Mouse (Mus musculus): ENCODE results near the gene Nupl1. TPM values are rescaled to one million over a fixed set of nuclear protein-coding genes. Genes with fewer than 3 reads are reported as not detected.

The Nupl1 gene
- total and polyA plus RNA-seq, 2 experiments: not detected

DNA sequence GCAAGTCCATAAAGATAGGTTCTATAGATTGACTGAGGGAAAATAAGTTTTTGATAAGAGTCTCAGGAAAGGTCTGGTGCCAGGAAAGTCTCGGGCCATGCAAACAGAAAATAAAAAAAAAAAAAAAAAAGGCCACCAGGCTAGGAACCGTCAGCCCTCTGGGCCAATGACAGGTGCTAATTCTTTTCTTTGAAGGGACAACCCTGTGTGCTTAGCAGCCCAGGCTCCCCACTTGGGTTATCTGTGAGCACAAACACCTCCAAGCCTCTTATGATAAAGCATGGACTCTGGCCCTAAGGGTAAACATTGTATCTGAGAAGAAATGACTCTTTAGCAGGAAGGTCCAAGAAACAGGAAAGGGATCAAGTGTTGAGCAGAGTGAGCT is 72.7 kb downstream of the Nupl1 start:
- H3K4me1 ChIP-seq (ENCODE audit: control insufficient read depth, insufficient read depth, low read length): peaks cover 3% of the 10 kb centered on the region
- no peaks in the 10 kb centered on the region for H3K79me2 ChIP-seq (ENCODE audit: control insufficient read depth, insufficient read depth, low read length)
- no peak for DNase-seq (ENCODE audit: extremely low read depth, low read depth, low spot score)
- H3K36me3 ChIP-seq (ENCODE audit: control insufficient read depth, insufficient read depth, low read length): no peaks in the 10 kb centered on the region
- no peak overlapping the region for H3K4me3 ChIP-seq (ENCODE audit: insufficient read depth, low read depth, low read length)
- H3K27ac ChIP-seq (replicated peaks; ENCODE audit: insufficient read depth, low read depth, low read length): no peak overlapping the region
- no peak for TF ChIP-seq POLR2A (IDR thresholded peaks at IDR 0.05; ENCODE audit: extremely low read depth, insufficient read depth, low read length)
- TF ChIP-seq CTCF (IDR thresholded peaks at IDR 0.05; ENCODE audit: low read depth, low read length): no peak
- no peak overlapping the region for H3K9ac ChIP-seq (ENCODE audit: low read depth, low read length)
- 0 out of 2 replicates have a peak, but pooled peaks cover 5% of the 10 kb centered on the region for H3K27me3 ChIP-seq (ENCODE audit: control insufficient read depth, insufficient read depth, low read length)
- WGBS: 22% methylated on average over 2 of the region's 2 CpGs

- Histone ChIP-seq H3K9ac (ENCODE audit: low read depth, low read length) (no peak overlapping the region), H3K4me3 (ENCODE audit: insufficient read depth, low read depth, low read length) (peak overlapping the region; percentile 51; the same call in 1 of the 2 replicates), H3K4me1 (ENCODE audit: control insufficient read depth, insufficient read depth, low read length) (peaks cover 3% of the 10 kb centered on the region), H3K27ac (replicated peaks; ENCODE audit: insufficient read depth, low read depth, low read length) (no peak overlapping the region), H3K79me2 (ENCODE audit: control insufficient read depth, insufficient read depth, low read length) (no peaks in the 10 kb centered on the region), H3K27me3 (ENCODE audit: control insufficient read depth, insufficient read depth, low read length) (0 out of 2 replicates have a peak, but pooled peaks cover 5% of the 10 kb centered on the region), H3K36me3 (ENCODE audit: control insufficient read depth, insufficient read depth, low read length) (no peaks in the 10 kb centered on the region)
- TF ChIP-seq POLR2A (IDR thresholded peaks at IDR 0.05; ENCODE audit: extremely low read depth, insufficient read depth, low read length) (no peak), CTCF (IDR thresholded peaks at IDR 0.05; ENCODE audit: low read depth, low read length) (no peak)
- 8% methylated on average over 37 of the region's 37 CpGs for WGBS
- no peak for DNase-seq (ENCODE audit: extremely low read depth, low read depth, low spot score)
These were observed 73.3 kb downstream of the Nupl1 start for GRCm38 (mm10) chr14:60177614-60178570.

DNA sequence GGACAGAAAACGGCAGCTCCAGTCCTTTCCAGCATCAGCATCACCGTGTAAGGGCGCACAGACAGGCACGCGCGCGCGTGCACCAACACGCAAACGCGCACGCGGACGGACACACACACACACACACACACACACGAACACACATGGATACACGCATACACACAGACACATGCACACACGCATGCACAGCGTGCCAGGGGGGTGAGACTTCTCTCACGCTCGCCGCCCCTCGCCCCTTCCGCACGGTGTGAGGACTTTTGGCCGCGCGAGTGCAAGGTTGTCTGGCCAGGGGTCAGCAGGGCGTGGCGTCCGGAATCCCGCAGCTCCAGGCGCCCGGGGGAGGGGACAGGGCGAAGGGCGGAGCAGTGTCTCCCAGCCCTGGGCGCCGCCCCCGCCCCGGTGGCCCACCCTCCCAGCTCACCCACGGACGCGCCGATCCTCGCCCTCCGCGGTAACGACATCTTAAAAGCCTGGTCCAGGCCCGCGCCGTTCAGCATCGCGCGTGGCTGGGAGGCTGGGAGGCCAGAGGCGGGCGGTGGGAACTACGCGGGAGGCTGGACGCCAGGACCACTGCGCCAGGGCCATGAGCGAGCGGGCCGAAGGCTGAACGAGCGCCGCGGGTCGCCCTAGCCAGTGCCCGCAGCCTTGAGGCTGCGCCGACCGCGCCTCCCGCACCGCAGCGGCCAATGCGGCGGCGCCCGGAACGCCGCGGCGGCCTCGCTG is 74.2 kb downstream of the Nupl1 start:
- Histone ChIP-seq H3K27me3 (ENCODE audit: control insufficient read depth, insufficient read depth, low read length) (0 out of 2 replicates have a peak, but pooled peaks cover 5% of the 10 kb centered on the region), H3K4me3 (ENCODE audit: insufficient read depth, low read depth, low read length) (peak overlapping the region; percentile 51), H3K27ac (replicated peaks; ENCODE audit: insufficient read depth, low read depth, low read length) (no peak overlapping the region), H3K4me1 (ENCODE audit: control insufficient read depth, insufficient read depth, low read length) (peaks cover 3% of the 10 kb centered on the region), H3K79me2 (ENCODE audit: control insufficient read depth, insufficient read depth, low read length) (no peaks in the 10 kb centered on the region), H3K9ac (ENCODE audit: low read depth, low read length) (no peak overlapping the region; the same call in 1 of the 2 replicates), H3K36me3 (ENCODE audit: control insufficient read depth, insufficient read depth, low read length) (no peaks in the 10 kb centered on the region)
- peak; percentile 5 for DNase-seq (ENCODE audit: extremely low read depth, low read depth, low spot score)
- TF ChIP-seq CTCF (IDR thresholded peaks at IDR 0.05; ENCODE audit: low read depth, low read length): no peak
- TF ChIP-seq POLR2A (IDR thresholded peaks at IDR 0.05; ENCODE audit: extremely low read depth, insufficient read depth, low read length): no peak
- under 1% methylated on average over 82 of the region's 84 CpGs for WGBS

DNA sequence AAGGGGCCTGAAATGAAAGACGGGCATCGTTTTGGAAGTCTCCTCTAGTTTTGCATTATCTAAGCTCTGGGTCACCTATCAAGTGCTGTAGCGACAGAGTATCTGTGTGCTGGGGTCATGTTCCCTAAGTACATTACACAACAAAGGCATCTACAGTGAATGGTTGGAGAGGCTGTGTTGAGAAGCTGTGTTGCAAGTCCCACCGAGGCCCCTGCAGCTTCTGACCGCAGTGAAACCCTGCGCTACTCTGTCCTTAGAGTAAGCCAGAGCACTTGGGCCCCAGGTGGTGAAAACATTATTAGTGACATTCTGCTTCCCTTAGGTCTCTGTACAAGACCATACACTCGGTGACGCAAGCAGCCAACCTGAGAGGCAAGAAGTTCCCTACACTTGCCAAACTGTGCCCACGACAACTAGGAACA is 74.8 kb downstream of the Nupl1 start:
- no peak overlapping the region for H3K9ac ChIP-seq (ENCODE audit: low read depth, low read length)
- no peaks in the 10 kb centered on the region for H3K36me3 ChIP-seq (ENCODE audit: control insufficient read depth, insufficient read depth, low read length)
- WGBS: 27% methylated on average over 9 of the region's 9 CpGs
- peaks cover 3% of the 10 kb centered on the region for H3K4me1 ChIP-seq (ENCODE audit: control insufficient read depth, insufficient read depth, low read length)
- no peak for DNase-seq (ENCODE audit: extremely low read depth, low read depth, low spot score)
- 0 out of 2 replicates have a peak, but pooled peaks cover 5% of the 10 kb centered on the region for H3K27me3 ChIP-seq (ENCODE audit: control insufficient read depth, insufficient read depth, low read length)
- H3K79me2 ChIP-seq (ENCODE audit: control insufficient read depth, insufficient read depth, low read length): no peaks in the 10 kb centered on the region
- H3K27ac ChIP-seq (replicated peaks; ENCODE audit: insufficient read depth, low read depth, low read length): no peak overlapping the region
- H3K4me3 ChIP-seq (ENCODE audit: insufficient read depth, low read depth, low read length): peak overlapping the region; percentile 51; the same call in 1 of the 2 replicates
- TF ChIP-seq CTCF (IDR thresholded peaks at IDR 0.05; ENCODE audit: low read depth, low read length) (no peak), POLR2A (IDR thresholded peaks at IDR 0.05; ENCODE audit: extremely low read depth, insufficient read depth, low read length) (no peak)

DNA sequence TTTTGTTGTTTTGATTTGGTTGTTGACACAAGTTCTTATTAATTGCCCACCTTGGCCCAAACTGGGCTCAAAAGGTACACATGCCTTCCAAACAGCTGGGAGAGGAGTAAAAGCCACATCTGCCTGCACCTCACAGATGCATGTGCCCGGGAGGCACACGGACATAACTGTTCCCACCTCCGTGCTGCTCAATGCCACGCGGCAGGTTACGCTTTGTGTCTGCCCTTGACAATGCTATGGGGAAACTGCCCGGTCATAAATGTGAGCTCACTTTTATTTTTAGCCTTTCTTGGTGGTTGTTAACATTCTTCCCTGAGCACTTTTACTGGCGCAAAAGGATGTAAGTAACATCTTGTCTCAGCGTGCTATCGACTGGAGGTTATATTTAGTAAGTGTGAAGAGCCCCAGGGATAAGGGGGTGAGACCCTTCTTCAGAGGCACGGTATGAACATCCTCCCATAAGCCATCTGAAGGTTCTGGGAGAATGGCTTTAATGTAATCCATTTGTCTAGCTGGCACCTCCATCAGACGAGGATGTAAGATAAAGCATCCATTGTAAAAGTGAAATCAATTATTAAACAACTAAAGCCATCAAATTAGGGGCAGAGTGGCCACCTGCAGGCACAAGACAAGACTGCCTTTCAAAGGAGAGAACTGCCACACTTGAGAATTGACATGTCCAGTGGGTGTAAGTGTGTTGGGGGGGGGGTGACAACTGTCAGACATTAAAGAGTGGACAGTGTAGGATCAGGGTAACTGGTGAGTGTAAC is 78.8 kb downstream of the Nupl1 start:
- no peak for TF ChIP-seq POLR2A (IDR thresholded peaks at IDR 0.05; ENCODE audit: extremely low read depth, insufficient read depth, low read length)
- no peak for TF ChIP-seq CTCF (IDR thresholded peaks at IDR 0.05; ENCODE audit: low read depth, low read length)
- Histone ChIP-seq H3K4me3 (ENCODE audit: insufficient read depth, low read depth, low read length) (no peak overlapping the region), H3K27me3 (ENCODE audit: control insufficient read depth, insufficient read depth, low read length) (0 out of 2 replicates have a peak, but pooled peaks cover under 1% of the 10 kb centered on the region), H3K36me3 (ENCODE audit: control insufficient read depth, insufficient read depth, low read length) (no peaks in the 10 kb centered on the region), H3K4me1 (ENCODE audit: control insufficient read depth, insufficient read depth, low read length) (peaks cover 3% of the 10 kb centered on the region; the same call in 1 of the 2 replicates), H3K79me2 (ENCODE audit: control insufficient read depth, insufficient read depth, low read length) (no peaks in the 10 kb centered on the region), H3K9ac (ENCODE audit: low read depth, low read length) (no peak overlapping the region), H3K27ac (replicated peaks; ENCODE audit: insufficient read depth, low read depth, low read length) (no peak overlapping the region)
- 85% methylated on average over 12 of the region's 12 CpGs for WGBS
- no peak for DNase-seq (ENCODE audit: extremely low read depth, low read depth, low spot score)
